Mouse (Mus musculus): ENCODE data around the gene Arfgef2.

DNA sequence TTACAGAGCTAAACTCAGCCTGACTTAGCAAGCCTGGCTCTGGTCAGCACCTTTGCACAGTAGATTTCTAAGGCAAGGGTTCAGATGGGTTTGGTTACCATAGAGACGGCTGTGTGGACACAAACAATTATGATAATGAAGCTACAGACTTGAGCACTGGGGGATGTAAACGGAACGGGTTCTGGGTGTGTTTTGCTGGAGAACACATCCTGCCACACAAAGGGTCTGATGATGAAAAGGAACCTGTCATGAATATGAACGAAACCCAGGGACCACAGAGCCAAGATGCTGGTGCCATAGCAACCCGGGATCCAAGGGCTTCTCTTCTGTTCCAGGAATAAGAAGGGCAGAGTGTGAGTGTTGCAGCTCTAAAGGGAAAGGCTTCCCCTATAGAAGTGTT, 13.0 kb upstream of the Arfgef2 start, which contains the start of gene Trp53rkb:
- TF ChIP-seq CTCF (IDR thresholded peaks at IDR 0.05; ENCODE audit: low read depth) (no peak), EP300 (IDR thresholded peaks at IDR 0.05; ENCODE audit: low read depth) (no peak)
